Mouse (Mus musculus): ENCODE measurements at regions not wholly inside any gene's neighbourhood (a gene's known extent, or its start where the extent isn't known, plus 50 kb on each side); places are given as distances from the start of the nearest gene placed in this dataset.

DNA sequence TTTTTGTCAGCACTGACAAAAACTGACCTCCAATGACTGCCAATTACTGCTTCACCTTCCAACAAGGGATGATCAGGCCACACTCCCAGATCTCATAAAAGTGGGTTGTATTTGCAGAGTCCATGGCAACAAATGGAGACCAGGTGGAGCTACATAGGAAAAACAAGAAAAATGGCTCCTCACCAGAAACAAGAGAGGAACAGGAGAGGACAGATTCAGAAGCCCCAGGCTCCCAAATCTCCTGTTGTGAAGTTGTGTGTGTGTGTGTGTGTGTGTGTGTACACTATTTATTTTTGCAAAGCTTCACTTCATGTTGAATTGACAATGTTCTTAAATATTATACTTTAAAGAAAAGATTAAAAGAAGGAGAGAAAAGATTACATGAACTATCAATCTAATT is 380.2 kb upstream of the Mef2c start:
- TF ChIP-seq CTCF (IDR thresholded peaks at IDR 0.05; ENCODE audit: borderline replicate concordance, control insufficient read depth, extremely low read depth, insufficient read depth, low read length, poor library complexity) = no peak
- TF ChIP-seq POLR2A (IDR thresholded peaks at IDR 0.05; ENCODE audit: control insufficient read depth, extremely low read depth, insufficient read depth, low read length, poor library complexity) = no peak

Data from thymus, adult 2 months (tissue).